Mouse (Mus musculus) limb, embryonic 14.5 days (tissue): Measurements from ENCODE around the gene Fut8. TPM values are rescaled to one million over a fixed set of nuclear protein-coding genes. Genes with fewer than 3 reads are reported as not detected.

Experiments
- ATAC-seq: fragments of 200-750 bp; cut with Nextera tagmentation; 2 replicates; pipeline ENCODE4 v1.8.0; 2017; ENCODE audit warnings: low read depth, moderate number of reproducible peaks, moderate TSS enrichment; ENCODE audit not compliant: low FRiP score
- DNase-seq: peaks from one replicate; pipeline ENCODE4 v3.0.0-alpha.2; 2015; ENCODE audit warnings: low spot score
- H3K27ac ChIP-seq: fragments of 300-500 bp; sonication (generic); replicated peaks from 2 replicates; pipeline ENCODE4 v1.5.1; 2014; ENCODE audit warnings: low read depth, mild to moderate bottlenecking, low read length, moderate library complexity, mixed read lengths
- H3K27me3 ChIP-seq: fragments of 300-500 bp; sonication (generic); 2 replicates; pipeline ENCODE4 v1.6.1; 2014; ENCODE audit warnings: low read length, mixed read lengths; ENCODE audit not compliant: control insufficient read depth, insufficient read depth
- H3K36me3 ChIP-seq: fragments of 300-500 bp; sonication (generic); 2 replicates; pipeline ENCODE4 v1.6.1; 2014; ENCODE audit warnings: mild to moderate bottlenecking, low read length, moderate library complexity, mixed read lengths; ENCODE audit not compliant: control insufficient read depth, insufficient read depth
- H3K4me1 ChIP-seq: fragments of 300-500 bp; sonication (generic); 2 replicates; pipeline ENCODE4 v1.6.1; 2014; ENCODE audit warnings: antibody characterized with exemption, low read length, mixed read lengths; ENCODE audit not compliant: control insufficient read depth, insufficient read depth
- H3K4me2 ChIP-seq: fragments of 300-500 bp; sonication (generic); replicated peaks from 2 replicates; pipeline ENCODE4 v1.6.1; 2014; ENCODE audit warnings: low read depth, mild to moderate bottlenecking, low read length, moderate library complexity; ENCODE audit not compliant: severe bottlenecking
- H3K4me3 ChIP-seq: fragments of 300-500 bp; sonication (generic); replicated peaks from 2 replicates; pipeline ENCODE4 v1.5.1; 2014; ENCODE audit warnings: low read length
- H3K9ac ChIP-seq: fragments of 300-500 bp; sonication (generic); 2 replicates; pipeline ENCODE4 v1.6.1; 2014; ENCODE audit warnings: mild to moderate bottlenecking, low read depth, low read length, moderate library complexity; ENCODE audit not compliant: severe bottlenecking
- H3K9me3 ChIP-seq: fragments of 300-500 bp; sonication (generic); 2 replicates; pipeline ENCODE4 v1.6.1; 2016; ENCODE audit warnings: low read length; ENCODE audit not compliant: control insufficient read depth
- POLR2A ChIP-seq: fragments of 200-500 bp; IDR thresholded peaks from 2 replicates; pipeline ENCODE4 v1.8.0; 2012; ENCODE audit warnings: inconsistent platforms, mild to moderate bottlenecking, moderate library complexity, borderline replicate concordance; ENCODE audit not compliant: insufficient read depth, insufficient read length; ENCODE audit errors: extremely low read depth
- WGBS: fragments of 180-500 bp; shearing (Covaris S2); extraction: QIAGEN DNeasy Blood & Tissue Kit; methylation state at CpG from one replicate; pipeline ENCODE4 v1.1.7; 2014; 5-methylcytosine and 5-hydroxymethylcytosine counted together
- polyA plus RNA-seq, 2 experiments: library from polyadenylated mRNA; depleted of rRNA in 1 of 2; stranded (reverse) in 1 of 2; unstranded in 1 of 2; fragments of >200 nt; fragmentation: Nextera tagmentation in 1 of 2; extraction: Ambion mirVana in 1 of 2; gene quantifications; 2 replicates each; pipeline versions ENCODE4 v1.2.1 to v1.2.3; 2012 to 2014

Fut8 gene
- polyA plus RNA-seq, 2 experiments, result 14.0 to 27.8 TPM

- H3K4me3 ChIP-seq, result no peak overlapping the region
- ATAC-seq (no peak), DNase-seq (no peak)
- H3K27me3 ChIP-seq, result no peaks in the 10 kb centered on the region
- 0 out of 2 replicates have a peak, but pooled peaks cover 1% of the 10 kb centered on the region for H3K36me3 ChIP-seq
- H3K27ac ChIP-seq, result no peak overlapping the region
- no peak for TF ChIP-seq POLR2A
- 89% methylated on average over 1 of the region's 1 CpGs for WGBS
- no peaks in the 10 kb centered on the region for H3K9me3 ChIP-seq
- H3K9ac ChIP-seq, result no peak overlapping the region
- no peak overlapping the region for H3K4me2 ChIP-seq
- H3K4me1 ChIP-seq, result no peaks in the 10 kb centered on the region
These were observed 243.2 kb downstream of the Fut8 start for GRCm38 (mm10) chr12:77481153-77481552.

GRCm38 (mm10) chr12:77481799-77482198 is 243.9 kb downstream of the Fut8 start:
- no peaks in the 10 kb centered on the region for H3K36me3 ChIP-seq
- no peak for TF ChIP-seq POLR2A
- H3K9me3 ChIP-seq, result no peaks in the 10 kb centered on the region
- H3K4me3 ChIP-seq, result no peak overlapping the region
- H3K27me3 ChIP-seq, result no peaks in the 10 kb centered on the region
- no peak for ATAC-seq
- no peak overlapping the region for H3K9ac ChIP-seq
- 83% methylated on average over 3 of the region's 3 CpGs for WGBS
- no peak overlapping the region for H3K27ac ChIP-seq
- no peak for DNase-seq
- H3K4me2 ChIP-seq, result no peak overlapping the region
- H3K4me1 ChIP-seq, result no peaks in the 10 kb centered on the region

- H3K9ac ChIP-seq, result no peak overlapping the region
- ATAC-seq, result no peak
- TF ChIP-seq POLR2A, result no peak
- no peaks in the 10 kb centered on the region for H3K36me3 ChIP-seq
- H3K4me2 ChIP-seq, result no peak overlapping the region
- H3K4me1 ChIP-seq, result no peaks in the 10 kb centered on the region
- WGBS, result 24% methylated on average over 9 of the region's 9 CpGs
- no peak overlapping the region for H3K4me3 ChIP-seq
- H3K27me3 ChIP-seq, result no peaks in the 10 kb centered on the region
- no peaks in the 10 kb centered on the region for H3K9me3 ChIP-seq
- DNase-seq, result no peak
- no peak overlapping the region for H3K27ac ChIP-seq
These were observed 245.4 kb downstream of the Fut8 start for GRCm38 (mm10) chr12:77483180-77483855.

- Histone ChIP-seq H3K27ac (no peak overlapping the region), H3K9me3 (no peaks in the 10 kb centered on the region), H3K36me3 (no peaks in the 10 kb centered on the region), H3K9ac (no peak overlapping the region), H3K4me2 (no peak overlapping the region), H3K27me3 (no peaks in the 10 kb centered on the region), H3K4me3 (no peak overlapping the region), H3K4me1 (no peaks in the 10 kb centered on the region)
- no peak for TF ChIP-seq POLR2A
- ATAC-seq, result no peak
- no peak for DNase-seq
- WGBS, result 77% methylated on average over 3 of the region's 3 CpGs
These were observed 246.8 kb downstream of the Fut8 start for GRCm38 (mm10) chr12:77484761-77485160.

GRCm38 (mm10) chr12:77491478-77491877 is 253.6 kb downstream of the Fut8 start:
- no peak for DNase-seq
- no peak for TF ChIP-seq POLR2A
- no peaks in the 10 kb centered on the region for H3K36me3 ChIP-seq

More at GRCm38 (mm10) chr12:77491478-77491877, 253.6 kb downstream of the Fut8 start:
- no peak overlapping the region for H3K27ac ChIP-seq
- 88% methylated on average over 3 of the region's 3 CpGs for WGBS
- no peaks in the 10 kb centered on the region for H3K4me1 ChIP-seq
- no peaks in the 10 kb centered on the region for H3K27me3 ChIP-seq
- no peaks in the 10 kb centered on the region for H3K9me3 ChIP-seq
- no peak overlapping the region for H3K4me2 ChIP-seq
- ATAC-seq, result no peak
- no peak overlapping the region for H3K9ac ChIP-seq
- H3K4me3 ChIP-seq, result no peak overlapping the region
